Mouse (Mus musculus): ENCODE measurements at regions not wholly inside any gene's neighbourhood (a gene's known extent, or its start where the extent isn't known, plus 50 kb on each side); places are given as distances from the start of the nearest gene placed in this dataset.

DNA sequence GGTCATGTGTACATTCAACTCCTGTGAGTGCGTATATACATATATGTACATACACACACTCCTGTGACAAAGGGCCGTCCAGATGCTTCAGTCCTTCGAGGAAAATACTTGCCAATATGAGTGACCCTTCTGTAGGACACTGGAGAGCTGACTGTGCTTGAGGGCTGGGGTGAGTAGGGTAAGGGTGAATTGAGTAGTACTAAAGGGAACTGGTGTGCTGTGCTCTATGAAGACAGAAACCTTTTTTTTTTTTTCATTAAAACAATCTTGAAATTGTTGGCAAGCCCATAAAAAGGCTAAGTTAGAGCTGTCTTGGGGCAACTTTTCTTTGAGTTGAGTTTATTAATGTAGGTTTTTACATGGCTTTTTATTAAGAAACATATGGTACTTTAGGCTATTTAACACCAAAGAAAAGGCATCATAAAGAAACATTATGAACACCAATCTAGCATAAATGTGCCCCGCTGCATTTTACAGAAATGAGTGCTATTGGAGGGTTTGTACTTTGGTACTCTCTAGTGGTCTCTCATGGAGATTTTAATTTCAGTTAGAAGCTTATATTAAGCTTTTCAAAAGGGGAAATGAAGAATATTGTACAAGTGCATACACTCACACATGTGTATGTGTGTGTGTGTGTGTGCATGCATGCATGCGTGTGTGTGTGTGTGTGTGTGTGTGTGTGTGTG is 718.5 kb upstream of the 2610301B20Rik start:
- H3K4me2 ChIP-seq = no peak overlapping the region
- WGBS = 87% methylated on average over 5 of the region's 5 CpGs

DNA sequence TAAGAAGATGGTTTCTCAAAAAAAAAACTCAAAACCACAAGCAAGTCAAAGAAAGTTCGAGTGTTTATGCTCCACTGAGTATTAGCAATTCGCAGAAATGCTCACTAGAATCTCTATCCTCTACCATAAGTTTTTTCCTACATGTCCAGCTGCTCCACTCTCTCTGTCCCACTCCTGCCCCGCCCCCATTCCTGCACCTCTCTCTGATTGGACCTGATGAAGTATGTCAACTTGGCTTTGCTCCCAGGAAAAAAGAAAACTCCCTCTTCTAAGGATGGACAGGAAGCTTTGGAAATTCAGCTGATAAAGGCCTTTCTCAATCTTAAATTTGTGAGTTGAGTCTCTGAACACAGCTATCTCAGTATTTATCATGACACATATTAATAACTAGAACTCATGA is 684.4 kb upstream of the 2610301B20Rik start:
- H3K27ac ChIP-seq (replicated peaks) = no peak overlapping the region
- no peak overlapping the region for H3K9ac ChIP-seq
- no peaks in the 10 kb centered on the region for H3K9me3 ChIP-seq
- WGBS = 82% methylated on average over 3 of the region's 3 CpGs
- no peak overlapping the region for H3K4me3 ChIP-seq
- ATAC-seq (ENCODE audit: low read depth) = no peak
- H3K36me3 ChIP-seq = no peaks in the 10 kb centered on the region
- H3K4me1 ChIP-seq (replicated peaks) = no peaks in the 10 kb centered on the region
- no peak overlapping the region for H3K4me2 ChIP-seq
- no peaks in the 10 kb centered on the region for H3K27me3 ChIP-seq

More for the DNA sequence above, 718.5 kb upstream of the 2610301B20Rik start:
- H3K27ac ChIP-seq (replicated peaks) = no peak overlapping the region
- H3K4me1 ChIP-seq (replicated peaks) = no peaks in the 10 kb centered on the region
- H3K4me3 ChIP-seq = no peak overlapping the region
- no peaks in the 10 kb centered on the region for H3K9me3 ChIP-seq
- ATAC-seq (ENCODE audit: low read depth) = no peak
- no peaks in the 10 kb centered on the region for H3K27me3 ChIP-seq
- no peak overlapping the region for H3K9ac ChIP-seq
- H3K36me3 ChIP-seq = no peaks in the 10 kb centered on the region

DNA sequence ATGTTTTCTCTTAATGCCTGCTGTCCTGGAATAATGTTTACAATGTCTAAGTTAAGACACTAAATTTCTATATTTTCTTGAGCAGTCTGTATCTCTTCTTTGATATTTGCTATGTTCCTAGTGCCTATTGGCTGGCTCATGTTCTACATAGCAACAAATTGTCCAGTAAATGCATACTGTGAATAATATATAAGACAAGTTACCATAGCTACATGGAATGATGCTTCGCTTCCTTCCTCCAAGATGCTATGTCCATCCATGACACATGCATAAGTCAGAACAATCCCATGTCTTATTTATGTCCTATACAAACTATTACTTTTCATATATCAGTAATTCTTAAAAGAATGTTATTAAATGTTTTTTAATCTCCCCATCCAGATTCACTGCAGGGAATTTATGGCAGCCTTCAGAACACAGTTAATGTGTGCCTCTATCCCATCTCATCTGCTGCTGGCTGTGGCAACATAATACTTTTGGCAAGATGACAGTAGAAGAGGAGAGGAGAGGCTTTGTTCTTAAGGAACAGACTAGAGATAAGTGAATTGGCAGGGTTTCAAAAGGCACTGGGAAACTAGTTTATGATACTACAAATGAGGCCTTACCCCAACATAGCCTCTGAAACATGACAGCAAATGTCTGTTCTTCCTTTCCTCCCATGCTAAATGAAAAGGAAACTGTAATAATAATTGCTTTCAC is 676.9 kb upstream of the 2610301B20Rik start:
- no peaks in the 10 kb centered on the region for H3K27me3 ChIP-seq
- ATAC-seq (ENCODE audit: low read depth) = no peak
- H3K36me3 ChIP-seq = no peaks in the 10 kb centered on the region
- H3K4me3 ChIP-seq = no peak overlapping the region
- H3K9me3 ChIP-seq = no peaks in the 10 kb centered on the region
- H3K4me2 ChIP-seq = no peak overlapping the region
- WGBS = 90% methylated on average over 1 of the region's 1 CpGs
- H3K9ac ChIP-seq = no peak overlapping the region
- no peaks in the 10 kb centered on the region for H3K4me1 ChIP-seq (replicated peaks)
- H3K27ac ChIP-seq (replicated peaks) = no peak overlapping the region

DNA sequence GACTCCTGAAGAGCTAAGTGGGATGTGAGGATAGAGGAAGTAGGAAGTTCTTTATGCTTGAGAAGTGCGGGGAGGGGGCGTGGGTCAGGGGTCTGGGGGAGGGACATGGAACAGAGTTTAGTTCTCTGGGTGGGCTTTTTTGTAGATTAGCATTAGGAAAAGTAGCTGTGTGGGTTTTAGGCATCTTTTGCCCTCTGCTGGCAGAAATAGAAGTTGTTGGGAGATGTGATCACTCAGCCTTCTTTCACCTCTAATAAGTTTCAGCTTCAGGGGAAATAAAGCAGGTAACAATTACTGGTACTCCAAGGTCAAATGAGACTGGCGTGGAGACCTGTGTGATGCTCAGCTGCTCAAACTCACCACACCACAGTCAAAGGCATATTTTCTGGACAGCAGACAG is 672.5 kb upstream of the 2610301B20Rik start:
- Histone ChIP-seq H3K4me3 (no peak overlapping the region), H3K27me3 (no peaks in the 10 kb centered on the region), H3K4me2 (no peak overlapping the region), H3K9me3 (no peaks in the 10 kb centered on the region), H3K27ac (replicated peaks) (no peak overlapping the region), H3K4me1 (replicated peaks) (no peaks in the 10 kb centered on the region), H3K36me3 (no peaks in the 10 kb centered on the region), H3K9ac (no peak overlapping the region)
- WGBS = 54% methylated on average over 3 of the region's 3 CpGs
- ATAC-seq (ENCODE audit: low read depth) = no peak

DNA sequence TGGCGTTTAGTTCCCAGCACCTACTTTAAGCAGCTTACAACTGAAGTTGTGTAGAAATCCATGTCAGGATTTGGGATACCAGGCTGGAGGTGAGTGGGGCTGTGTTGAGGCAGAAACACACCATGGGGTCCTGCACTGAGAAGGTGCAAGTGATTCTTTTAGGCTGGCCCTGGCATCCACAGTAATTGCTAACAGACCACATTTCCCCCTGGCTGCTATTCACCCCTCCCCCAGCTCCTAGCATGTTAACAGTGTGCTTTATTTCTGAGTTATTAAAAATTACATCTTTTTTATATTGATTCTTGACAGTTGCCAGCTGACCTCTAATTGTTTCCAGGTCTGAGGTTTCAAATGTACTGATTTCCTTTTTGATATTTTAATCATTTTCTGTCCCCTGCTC is 670.1 kb upstream of the 2610301B20Rik start:
- Histone ChIP-seq H3K4me1 (replicated peaks) (no peaks in the 10 kb centered on the region), H3K4me3 (no peak overlapping the region), H3K27ac (replicated peaks) (no peak overlapping the region), H3K9me3 (no peaks in the 10 kb centered on the region), H3K9ac (no peak overlapping the region), H3K4me2 (no peak overlapping the region), H3K27me3 (no peaks in the 10 kb centered on the region), H3K36me3 (no peaks in the 10 kb centered on the region)
- no peak for ATAC-seq (ENCODE audit: low read depth)
- WGBS = 93% methylated on average over 1 of the region's 1 CpGs

DNA sequence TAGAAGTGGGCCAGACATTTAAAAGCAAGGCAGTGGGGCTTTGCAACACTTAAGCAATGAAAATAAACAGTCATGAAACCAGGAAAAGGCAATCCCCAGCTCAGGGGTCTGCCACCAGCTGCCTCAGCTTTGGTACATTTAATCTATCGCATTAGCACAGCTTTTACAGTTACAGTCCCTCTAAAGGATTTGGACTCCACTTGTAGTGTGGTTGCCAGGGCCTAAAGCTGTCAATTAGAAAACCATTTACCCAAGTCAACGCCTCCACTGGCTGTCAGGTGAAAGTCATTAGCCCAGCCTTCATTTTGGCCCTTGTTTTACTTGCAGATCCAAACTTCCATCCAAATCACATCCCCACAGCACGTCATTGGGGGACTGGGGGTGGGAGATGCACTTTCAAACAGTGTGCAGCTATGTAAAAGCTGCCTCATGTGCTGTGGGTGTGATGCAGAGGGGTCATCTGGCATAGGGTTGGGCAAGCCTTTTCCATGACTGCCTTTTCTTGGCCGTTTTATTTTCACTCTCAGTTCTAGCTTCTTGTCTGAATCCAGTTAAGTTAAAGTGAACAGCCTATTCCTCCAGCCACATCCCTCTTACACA is 664.9 kb upstream of the 2610301B20Rik start:
- Histone ChIP-seq H3K4me3 (no peak overlapping the region), H3K4me1 (replicated peaks) (no peaks in the 10 kb centered on the region), H3K9me3 (no peaks in the 10 kb centered on the region), H3K9ac (no peak overlapping the region), H3K27ac (replicated peaks) (no peak overlapping the region), H3K27me3 (no peaks in the 10 kb centered on the region), H3K4me2 (no peak overlapping the region), H3K36me3 (no peaks in the 10 kb centered on the region)
- WGBS = 74% methylated on average over 4 of the region's 4 CpGs
- ATAC-seq (ENCODE audit: low read depth) = no peak

DNA sequence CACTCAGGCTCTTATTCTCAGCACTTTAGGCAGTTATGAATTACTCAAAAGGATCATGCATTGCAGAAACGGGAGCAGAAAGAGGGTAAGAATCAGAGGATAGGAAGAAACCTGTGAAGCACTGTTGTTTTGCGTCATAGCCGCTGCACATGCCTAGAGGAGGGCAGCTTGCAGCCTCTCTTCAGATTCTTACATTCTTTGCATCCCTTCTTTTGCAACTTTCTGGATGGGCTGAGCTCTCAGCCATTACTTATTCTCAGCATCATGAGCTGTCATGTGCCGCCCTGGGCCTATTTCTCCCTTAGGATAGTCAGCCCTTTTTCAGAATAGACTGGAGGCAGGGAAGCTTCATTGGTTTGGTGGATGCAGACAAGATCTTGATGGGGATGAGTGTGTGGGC is 663.0 kb upstream of the 2610301B20Rik start:
- H3K4me2 ChIP-seq = no peak overlapping the region
- no peaks in the 10 kb centered on the region for H3K9me3 ChIP-seq
- H3K36me3 ChIP-seq = no peaks in the 10 kb centered on the region
- ATAC-seq (ENCODE audit: low read depth) = no peak
- no peaks in the 10 kb centered on the region for H3K4me1 ChIP-seq (replicated peaks)
- H3K27me3 ChIP-seq = no peaks in the 10 kb centered on the region
- H3K27ac ChIP-seq (replicated peaks) = no peak overlapping the region
- H3K9ac ChIP-seq = no peak overlapping the region
- H3K4me3 ChIP-seq = no peak overlapping the region
- WGBS = 82% methylated on average over 4 of the region's 4 CpGs

DNA sequence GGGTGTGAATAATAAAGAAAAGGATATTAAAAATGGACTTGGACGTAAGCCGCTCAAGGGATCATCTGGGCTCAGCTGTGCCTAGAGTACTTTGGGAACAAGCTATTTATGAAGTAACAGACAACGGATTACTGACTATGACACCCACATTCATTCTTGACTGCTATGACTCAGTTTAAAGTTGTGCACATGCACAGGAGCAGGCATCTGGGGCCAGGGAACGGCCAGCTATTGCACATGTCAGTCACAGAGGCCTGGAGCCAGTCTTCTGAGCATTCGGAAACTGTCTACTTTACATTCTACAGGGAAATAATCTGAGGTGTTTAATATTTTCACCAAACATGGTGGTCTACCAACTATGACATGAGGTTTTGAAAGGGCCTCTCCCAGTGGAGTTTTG is 639.0 kb upstream of the 2610301B20Rik start:
- H3K4me3 ChIP-seq = no peak overlapping the region
- ATAC-seq (ENCODE audit: low read depth) = no peak
- no peaks in the 10 kb centered on the region for H3K36me3 ChIP-seq
- no peak overlapping the region for H3K4me2 ChIP-seq
- H3K27me3 ChIP-seq = no peaks in the 10 kb centered on the region
- no peak overlapping the region for H3K27ac ChIP-seq (replicated peaks)
- no peak overlapping the region for H3K9ac ChIP-seq
- no peaks in the 10 kb centered on the region for H3K4me1 ChIP-seq (replicated peaks)
- WGBS = 95% methylated on average over 5 of the region's 5 CpGs
- no peaks in the 10 kb centered on the region for H3K9me3 ChIP-seq

DNA sequence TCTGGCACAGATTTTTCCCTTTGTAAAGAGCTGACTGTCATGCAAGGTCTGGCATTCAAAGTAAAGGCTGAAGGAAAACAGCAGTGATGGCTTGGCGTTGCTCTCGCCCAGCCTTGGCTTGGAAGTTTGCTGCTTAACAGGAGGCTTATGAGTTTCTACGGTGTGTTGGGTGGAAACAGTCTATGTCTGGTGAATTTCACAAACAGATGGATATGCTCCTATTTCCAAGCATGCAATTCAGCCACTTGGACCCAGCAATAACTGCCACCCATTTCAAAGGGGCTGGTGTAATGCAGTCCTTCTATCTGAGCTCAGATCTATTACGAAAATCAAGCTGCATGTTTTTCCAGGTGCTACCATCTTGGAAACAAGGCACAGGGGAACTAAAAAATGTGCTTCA is 632.2 kb upstream of the 2610301B20Rik start:
- H3K4me1 ChIP-seq (replicated peaks) = no peaks in the 10 kb centered on the region
- 89% methylated on average over 4 of the region's 4 CpGs for WGBS
- no peak overlapping the region for H3K4me2 ChIP-seq
- ATAC-seq (ENCODE audit: low read depth) = no peak
- H3K9ac ChIP-seq = no peak overlapping the region
- H3K27me3 ChIP-seq = no peaks in the 10 kb centered on the region
- H3K4me3 ChIP-seq = no peak overlapping the region
- no peaks in the 10 kb centered on the region for H3K36me3 ChIP-seq
- H3K9me3 ChIP-seq = no peaks in the 10 kb centered on the region
- H3K27ac ChIP-seq (replicated peaks) = no peak overlapping the region

DNA sequence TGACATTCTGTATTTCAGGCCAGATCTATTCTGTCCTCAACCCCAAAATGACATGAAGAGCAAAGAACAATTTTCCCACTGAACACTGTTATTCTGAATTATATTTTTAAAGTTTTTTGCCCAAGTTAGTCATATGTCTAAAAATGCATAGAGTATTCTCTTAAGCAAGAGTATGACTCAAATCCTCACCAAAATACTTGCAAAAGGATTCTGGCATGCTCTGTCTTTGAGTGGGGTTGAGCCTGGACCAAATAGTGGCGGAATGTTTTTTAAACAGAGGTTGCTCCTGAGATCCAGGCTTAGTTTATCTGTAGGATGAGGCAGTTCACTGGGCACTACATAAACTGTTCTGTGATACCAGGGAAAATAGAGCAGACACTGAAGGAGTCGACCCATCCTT is 631.4 kb upstream of the 2610301B20Rik start:
- H3K4me1 ChIP-seq (replicated peaks) = no peaks in the 10 kb centered on the region
- no peaks in the 10 kb centered on the region for H3K36me3 ChIP-seq
- no peak overlapping the region for H3K4me3 ChIP-seq
- ATAC-seq (ENCODE audit: low read depth) = no peak
- no peak overlapping the region for H3K27ac ChIP-seq (replicated peaks)
- H3K4me2 ChIP-seq = no peak overlapping the region
- H3K9ac ChIP-seq = no peak overlapping the region
- WGBS = 83% methylated on average over 2 of the region's 2 CpGs
- no peaks in the 10 kb centered on the region for H3K27me3 ChIP-seq
- no peaks in the 10 kb centered on the region for H3K9me3 ChIP-seq

DNA sequence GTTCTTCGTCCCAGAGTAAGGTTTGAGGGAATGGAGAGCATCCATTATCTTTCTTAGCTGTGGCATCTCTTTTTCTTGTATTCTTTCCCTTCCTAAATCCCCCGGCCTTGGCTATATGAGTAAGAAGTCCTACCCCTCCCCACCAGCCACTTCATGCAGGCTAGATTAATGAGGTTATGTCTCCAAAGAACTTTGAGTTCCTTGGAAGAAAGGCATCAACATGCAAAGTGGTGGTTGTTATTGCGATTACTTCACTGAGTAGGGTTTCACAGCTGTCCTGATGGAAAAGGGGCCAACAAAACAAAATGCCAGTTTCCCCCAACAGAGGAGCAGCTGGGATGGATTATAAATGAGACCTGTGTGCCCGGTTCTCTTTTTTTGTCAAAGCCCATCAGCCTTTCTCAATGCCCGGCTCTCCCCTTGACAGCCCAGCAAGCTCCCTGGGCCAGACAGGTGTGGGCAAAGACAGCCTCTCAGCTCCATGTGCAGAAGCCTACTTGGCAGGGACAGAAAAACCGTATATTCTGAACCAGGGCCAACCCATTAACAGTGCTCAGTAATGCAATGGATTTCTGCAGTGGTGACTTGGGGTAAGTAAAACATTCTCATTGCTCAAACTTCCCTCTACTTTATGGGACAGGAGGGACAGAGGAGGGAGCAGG is 620.1 kb upstream of the 2610301B20Rik start:
- Histone ChIP-seq H3K27ac (replicated peaks) (no peak overlapping the region), H3K4me3 (no peak overlapping the region), H3K9ac (no peak overlapping the region), H3K9me3 (no peaks in the 10 kb centered on the region), H3K4me1 (replicated peaks) (no peaks in the 10 kb centered on the region), H3K36me3 (no peaks in the 10 kb centered on the region), H3K27me3 (no peaks in the 10 kb centered on the region), H3K4me2 (no peak overlapping the region)
- 76% methylated on average over 6 of the region's 6 CpGs for WGBS
- ATAC-seq (ENCODE audit: low read depth) = no peak

DNA sequence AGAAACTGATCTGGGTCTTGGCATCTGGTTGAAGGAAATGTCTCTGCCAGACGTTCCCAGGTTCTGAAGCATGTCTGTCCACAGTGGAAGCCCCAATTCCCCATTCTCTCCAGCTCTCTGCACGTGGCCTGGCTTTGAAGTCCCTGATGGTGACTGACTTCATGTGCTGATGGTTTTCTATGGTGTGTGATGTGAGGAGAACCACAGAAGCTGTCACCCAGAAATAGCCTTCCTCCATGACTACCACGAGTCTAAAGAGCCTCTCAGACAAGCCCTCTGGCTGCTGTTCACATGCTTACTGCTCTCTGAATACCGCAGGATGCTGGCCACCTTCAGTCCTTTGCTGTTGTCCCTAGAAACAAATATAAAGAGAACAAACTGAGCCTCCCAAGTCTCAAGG is 616.8 kb upstream of the 2610301B20Rik start:
- Histone ChIP-seq H3K9me3 (no peaks in the 10 kb centered on the region), H3K27me3 (no peaks in the 10 kb centered on the region), H3K4me2 (no peak overlapping the region), H3K27ac (replicated peaks) (no peak overlapping the region), H3K9ac (no peak overlapping the region), H3K4me3 (no peak overlapping the region), H3K36me3 (no peaks in the 10 kb centered on the region), H3K4me1 (replicated peaks) (no peaks in the 10 kb centered on the region)
- ATAC-seq (ENCODE audit: low read depth) = no peak
- 78% methylated on average over 4 of the region's 4 CpGs for WGBS
